In the genomic region with DNA sequence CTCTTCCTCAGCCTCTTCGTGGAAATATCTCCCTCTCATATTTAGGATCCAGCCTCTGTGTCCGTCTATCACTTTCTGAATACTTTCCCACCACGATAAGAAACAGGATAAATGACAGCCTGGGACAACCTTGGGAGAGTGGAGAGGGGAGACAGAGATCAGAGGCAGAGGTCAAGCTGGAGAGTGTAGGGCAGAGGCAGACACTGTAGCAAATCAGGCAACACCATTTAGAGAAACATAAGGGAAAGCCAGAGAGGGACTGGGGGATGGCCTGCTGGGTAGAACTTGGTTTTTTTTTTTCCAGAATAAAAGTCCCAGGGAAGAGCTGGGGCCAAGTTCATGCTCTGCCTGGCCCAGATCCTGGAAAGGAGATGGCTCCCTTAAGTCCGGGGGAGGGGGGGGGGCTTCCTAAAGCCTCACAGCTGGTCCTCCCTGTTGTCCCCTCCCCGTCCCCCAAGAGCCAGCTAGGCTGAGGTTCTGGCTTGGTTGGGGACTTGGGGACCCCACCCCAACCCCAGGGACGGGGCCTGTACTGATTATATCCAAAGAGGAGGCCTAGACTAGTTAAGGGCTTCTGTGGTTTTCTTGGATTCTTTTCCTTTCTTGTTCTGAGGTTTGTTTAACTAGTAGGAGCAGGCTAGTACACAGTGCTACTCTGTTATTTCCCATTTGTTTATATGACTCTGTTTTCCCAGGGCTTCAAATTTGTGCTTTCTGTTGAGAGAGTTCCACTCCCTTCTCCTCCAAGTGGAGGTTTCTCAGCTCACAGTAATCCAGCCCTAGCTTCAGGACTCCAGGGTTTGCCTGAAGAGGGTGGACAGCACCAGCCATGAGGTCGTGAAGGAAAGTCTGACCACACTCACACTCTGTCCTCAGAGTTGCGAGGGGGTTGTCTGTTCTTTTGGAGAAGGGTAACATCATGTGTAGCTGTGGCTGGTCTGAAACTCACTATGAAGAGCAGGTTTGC, we compare ENCODE assay signal across 7 mouse cellular contexts. TPM values are rescaled to one million over a fixed set of nuclear protein-coding genes. Genes with fewer than 3 reads are reported as not detected.
A peak's percentile ranks its signal among the peaks of the same experiment; 100 is the strongest.
DNase-seq lines count a peak whose midpoint lies in the region; TF ChIP-seq lines count a peak whose summit lies in the region.

No protein-coding gene starts in this region.

- TF ChIP-seq CTCF in spleen, adult 2 months (IDR thresholded peaks at IDR 0.05; ENCODE audit: extremely low read depth, insufficient read depth, insufficient read length, insufficient replicate concordance) = no peak

- 71% methylated on average over 8 of the region's 8 CpGs for WGBS in spleen, adult 2 months

- DNase-seq in spleen, adult 2 months (ENCODE audit: low read depth in 1 of 2, low spot score in 2 of 2) = no peak
- no peak for DNase-seq in spleen, adult 18-20 months
- peak; percentile 98 for DNase-seq in heart, adult 11 months
- DNase-seq in kidney, postnatal 10 days = peak; percentile 62
- peak; percentile 58 for DNase-seq in testis, postnatal 10 days (ENCODE audit: low spot score)
- no peak for DNase-seq in left cerebral cortex, adult 11 months (ENCODE audit: low spot score)
- no peak for DNase-seq in cerebellum, postnatal 25 days

- H3K36me3 ChIP-seq in spleen, adult 2 months (ENCODE audit: control insufficient read depth, insufficient read depth, low read length) = no peaks in the 10 kb centered on the region

- peak overlapping the region; percentile 28 for H3K27ac ChIP-seq in spleen, adult 2 months (ENCODE audit: insufficient read depth, low read length)

- H3K4me1 ChIP-seq in spleen, adult 2 months (ENCODE audit: control insufficient read depth, insufficient read depth, insufficient read length) = peaks cover 13% of the 10 kb centered on the region; the same call in 1 of the 2 replicates

- TF ChIP-seq POLR2A in spleen, adult 2 months (IDR thresholded peaks at IDR 0.05; ENCODE audit: low read depth, low read length) = no peak

- no peaks in the 10 kb centered on the region for H3K27me3 ChIP-seq in spleen, adult 2 months (ENCODE audit: control insufficient read depth, insufficient read depth, low read length)

- no peak overlapping the region for H3K4me3 ChIP-seq in spleen, adult 2 months (ENCODE audit: extremely low read depth, insufficient read depth, insufficient read length)

RNA-seq across cellular contexts. Expression of a gene that starts 1.0 kb away (rescaled TPM):
- 73.6 and 118 TPM in 2 replicates for polyA plus RNA-seq in spleen, adult 2 months (2012; rRNA removed)

RNA-seq across cellular contexts. Expression of a gene that starts 7.4 kb away (rescaled TPM):
- 88.7 and 144 TPM in 2 replicates for polyA plus RNA-seq in spleen, adult 2 months (2012; rRNA removed)

RNA-seq across cellular contexts. Expression of a gene that starts 8.7 kb away (rescaled TPM):
- 98.5 and 132 TPM in 2 replicates for polyA plus RNA-seq in spleen, adult 2 months (2012; rRNA removed)

RNA-seq across cellular contexts. Expression of a gene that starts 24.7 kb away (rescaled TPM):
- 0.95 and 1.2 TPM in 2 replicates for polyA plus RNA-seq in spleen, adult 2 months (2012; rRNA removed)

RNA-seq across cellular contexts. Expression of a gene that starts 26.2 kb away (rescaled TPM):
- 56.2 and 57.9 TPM in 2 replicates for polyA plus RNA-seq in spleen, adult 2 months (2012; rRNA removed)

Comparison
In these comparisons a context has a peak if more than half of its experiments do, and no peak if none do; other contexts are left out.
1. DNase-seq: peak in heart, adult 11 months (single experiment), kidney, postnatal 10 days (single experiment) and testis, postnatal 10 days (single experiment); none in spleen, adult 2 months (0 of 2), spleen, adult 18-20 months (0 of 2), left cerebral cortex, adult 11 months (single experiment) and cerebellum, postnatal 25 days (0 of 2).